Mouse (Mus musculus) erythroid progenitor cell, adult 5-6 weeks (primary cell): ENCODE results near the gene Klhdc9. TPM values are rescaled to one million over a fixed set of nuclear protein-coding genes. Genes with fewer than 3 reads are reported as not detected.
"Not testable (repeated sequence)": the region's sequence is repeated elsewhere in the genome, so short reads cannot be mapped to it uniquely, and the experiment has no call there.

Experiments used
- ATAC-seq: replicated peaks from 2 replicates; pipeline ENCODE4 v1.8.0; 2016; ENCODE audit warnings: moderate number of reproducible peaks, mild to moderate bottlenecking, moderate TSS enrichment, inconsistent platforms; ENCODE audit not compliant: poor library complexity, low FRiP score, severe bottlenecking
- total RNA-seq, 2 experiments: library from RNA; stranded (forward) in 1 of 2; stranded (reverse) in 1 of 2; fragments of 150-400 nt in 1 of 2; fragments of 186-747, 209-891 nt in 1 of 2; gene quantifications; 2 replicates each; pipeline versions ENCODE4 v1.2.3 to v1.2.4; 2015 to 2017; ENCODE audit warnings: low replicate concordance in 2 of 2

The Klhdc9 gene
- total RNA-seq, 2 experiments from 2014 or later = 3.3 TPM; not detected in 1

DNA sequence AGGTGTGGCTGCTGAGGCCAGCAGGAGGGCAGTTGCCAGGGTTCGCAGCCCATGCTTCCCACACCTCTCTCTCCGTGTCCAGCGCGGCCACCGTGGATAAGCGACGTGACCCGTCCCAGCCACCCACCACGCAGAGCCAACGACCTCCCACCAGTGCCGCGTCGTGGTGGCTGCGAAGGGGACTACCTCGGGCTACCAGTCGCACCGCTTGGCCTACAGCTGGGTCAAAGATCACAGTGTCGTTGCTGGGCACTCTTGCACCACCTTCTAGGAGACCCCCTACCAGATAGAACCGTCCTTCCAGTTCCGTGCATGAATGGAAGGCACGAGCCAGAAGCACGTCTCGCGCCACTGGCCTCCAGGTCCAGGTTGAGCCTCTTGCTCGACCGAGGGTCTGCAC, 345 bp downstream of the Klhdc9 start:
- ATAC-seq = peak; percentile 1; the same call in 1 of the 2 replicates

DNA sequence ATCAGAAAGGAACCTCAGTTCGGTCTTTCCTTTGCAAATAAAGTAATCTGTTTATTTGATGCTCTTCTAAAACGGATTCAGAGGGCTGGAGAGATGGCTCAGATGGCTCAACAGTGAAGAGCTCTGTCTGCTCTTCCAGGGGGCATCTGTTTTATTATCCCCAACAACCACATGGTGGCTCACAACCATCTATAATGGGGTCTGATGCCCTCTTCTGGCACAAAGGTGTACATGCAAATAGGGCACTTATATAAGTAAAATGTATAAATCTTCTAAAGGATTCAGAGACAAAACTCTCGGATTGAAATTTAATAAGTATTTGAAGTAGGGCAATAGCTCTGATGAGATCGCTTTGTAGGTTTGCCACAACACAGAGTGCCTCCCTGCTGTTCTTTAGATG, 2.2 kb downstream of the Klhdc9 start:
- 0 out of 2 replicates have a peak, but pooled peaks have one; percentile 31 for ATAC-seq

DNA sequence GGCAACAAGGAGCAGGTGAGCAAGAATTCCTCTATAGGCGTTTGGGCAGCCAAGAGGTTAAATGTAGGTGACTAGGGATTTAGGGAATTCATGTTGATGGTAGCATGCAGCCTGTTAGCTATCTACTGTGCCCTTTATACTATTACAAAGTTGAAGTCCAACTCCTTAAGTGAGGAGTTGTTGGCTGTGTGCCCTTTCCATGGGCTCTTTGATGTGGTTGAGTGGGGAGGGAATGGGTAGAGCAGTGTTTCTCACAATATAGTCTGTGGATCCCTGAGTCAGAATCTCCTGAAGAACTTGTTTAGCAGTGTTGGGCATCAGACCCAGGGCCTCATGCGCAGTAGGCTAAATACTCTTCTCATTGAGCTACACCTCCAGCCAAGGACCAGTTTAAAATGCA, 3.8 kb downstream of the Klhdc9 start:
- ATAC-seq = no peak

DNA sequence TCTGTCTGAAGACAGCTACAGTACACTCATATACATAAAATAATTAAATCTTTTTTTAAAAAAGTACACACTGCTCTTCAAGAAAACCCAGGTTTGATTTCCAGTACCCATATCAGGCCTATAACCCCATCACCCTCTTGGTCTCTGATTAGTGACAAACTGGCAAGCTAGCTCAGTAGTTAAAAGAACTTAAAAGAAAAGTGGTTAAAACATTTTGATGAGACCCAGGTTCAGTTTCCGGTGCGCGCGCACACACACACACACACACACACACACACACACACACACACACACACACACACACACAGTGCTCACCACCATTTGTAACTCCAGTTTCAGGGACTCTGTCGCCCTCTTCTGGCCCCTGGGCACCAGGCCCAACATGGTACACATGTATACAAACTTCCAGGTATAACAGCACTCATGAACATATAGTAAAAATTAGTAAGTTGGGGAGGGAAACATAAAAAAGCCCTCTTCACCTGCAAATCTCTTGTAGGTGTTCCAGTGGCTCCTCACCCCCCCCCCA, 4.7 kb downstream of the Klhdc9 start:
- ATAC-seq = no peak

DNA sequence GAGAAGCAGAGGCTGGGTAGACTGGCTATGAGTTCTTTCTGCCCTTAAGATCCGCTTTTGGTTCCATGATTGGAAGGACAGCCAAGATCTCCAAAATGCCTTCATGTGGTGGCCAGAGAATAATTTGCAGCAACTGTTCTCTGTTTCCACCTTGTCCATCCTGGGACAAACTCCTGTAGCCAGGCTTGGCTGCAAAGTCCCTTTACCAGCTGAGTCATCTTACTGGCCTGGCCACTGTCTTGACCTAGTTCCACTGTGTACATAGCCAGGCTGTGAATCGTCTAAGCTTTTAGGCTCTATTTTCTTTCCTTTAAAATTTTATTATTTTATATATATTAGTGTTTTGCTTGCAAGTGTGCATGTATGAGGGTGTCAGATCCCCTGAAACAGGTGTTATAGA, 11.4 kb downstream of the Klhdc9 start:
- ATAC-seq = no peak

DNA sequence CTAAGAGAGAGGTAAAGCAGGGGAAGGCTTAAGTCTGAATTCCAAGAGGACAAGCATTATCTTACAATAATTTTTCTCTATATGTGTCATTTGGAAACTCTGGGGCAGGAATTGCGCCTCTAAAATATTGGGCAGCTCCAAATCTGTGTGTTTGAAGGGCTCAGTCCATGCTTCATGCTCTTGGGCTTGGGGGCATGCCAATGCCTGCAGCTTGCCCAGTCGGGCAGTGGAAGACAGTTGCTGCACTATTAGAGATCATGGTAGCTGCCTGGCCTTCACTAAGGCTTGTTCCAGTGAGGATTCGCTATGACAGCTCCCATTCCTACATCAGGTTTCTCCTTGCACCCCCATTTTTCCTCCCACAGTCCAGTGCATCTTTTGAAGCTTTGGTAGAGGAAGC, 11.9 kb downstream of the Klhdc9 start:
- ATAC-seq = no peak

DNA sequence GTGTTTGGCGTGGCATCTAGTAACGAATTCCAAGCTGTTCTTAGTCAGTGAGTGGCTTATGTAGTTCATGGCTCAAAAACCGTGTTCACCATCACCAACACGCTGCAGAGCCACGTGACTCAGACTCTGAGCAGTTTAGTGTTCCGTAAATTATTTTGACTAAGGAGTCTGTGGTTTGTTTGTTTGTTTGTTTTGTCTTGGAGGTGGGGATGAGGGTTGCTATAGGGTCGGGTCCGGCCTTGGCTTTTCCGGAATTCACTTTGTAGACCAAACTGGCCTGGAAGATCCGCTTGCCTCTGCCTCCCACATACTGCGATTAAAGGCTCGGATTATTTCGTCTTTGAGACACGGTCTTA, 14.5 kb downstream of the Klhdc9 start:
- ATAC-seq = peak; percentile 28; the same call in 1 of the 2 replicates

DNA sequence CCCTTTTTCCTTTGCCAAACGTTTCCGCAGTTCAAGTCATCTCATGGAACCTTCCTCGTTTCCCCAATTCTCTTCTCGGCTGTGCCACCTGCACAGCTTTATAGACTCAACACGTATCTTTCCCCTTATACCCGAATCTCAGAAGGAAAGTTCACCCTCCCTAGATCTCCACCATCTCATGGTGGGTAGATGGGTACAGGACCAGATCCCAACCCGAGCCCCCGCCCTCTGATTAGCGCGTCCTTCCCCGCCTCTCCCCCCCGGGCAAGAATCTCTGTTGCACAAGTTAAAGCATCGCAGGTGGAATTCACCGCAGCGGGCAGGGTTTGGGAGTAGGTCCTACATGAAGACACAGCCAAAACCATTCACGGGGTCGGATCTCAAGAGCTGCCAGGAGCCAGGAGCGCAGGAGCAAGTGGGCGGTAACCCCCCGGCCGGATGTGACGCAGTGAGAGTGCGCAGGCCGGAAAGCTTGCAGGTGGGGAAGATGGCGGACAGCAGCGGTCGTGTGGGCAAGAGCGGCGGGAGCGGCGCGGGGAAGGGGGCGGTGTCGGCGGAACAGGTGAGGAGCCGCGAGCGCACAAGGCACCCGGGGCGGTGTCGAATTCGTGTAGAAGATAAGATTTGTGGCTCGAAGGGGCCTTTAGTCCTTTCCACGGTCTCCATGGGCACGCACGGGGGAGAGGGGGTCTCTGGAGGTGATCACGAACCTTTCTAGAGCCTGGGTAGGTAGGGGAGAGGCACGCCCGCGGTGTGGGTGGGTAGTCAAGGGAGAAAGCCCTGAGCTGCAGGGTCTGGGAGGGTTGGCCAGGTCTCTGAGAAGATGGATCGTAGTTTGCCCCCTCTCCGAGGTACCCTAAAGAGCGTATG, 15.1 kb downstream of the Klhdc9 start, which contains the start of the genes Nit1 and Pfdn2:
Gene Nit1, minus strand, starts transcription at position 422 of the 870 bp plus-strand sequence.
Gene Pfdn2, plus strand, starts transcription at position 446 of the 870 bp plus-strand sequence.
- ATAC-seq = peak; percentile 99

DNA sequence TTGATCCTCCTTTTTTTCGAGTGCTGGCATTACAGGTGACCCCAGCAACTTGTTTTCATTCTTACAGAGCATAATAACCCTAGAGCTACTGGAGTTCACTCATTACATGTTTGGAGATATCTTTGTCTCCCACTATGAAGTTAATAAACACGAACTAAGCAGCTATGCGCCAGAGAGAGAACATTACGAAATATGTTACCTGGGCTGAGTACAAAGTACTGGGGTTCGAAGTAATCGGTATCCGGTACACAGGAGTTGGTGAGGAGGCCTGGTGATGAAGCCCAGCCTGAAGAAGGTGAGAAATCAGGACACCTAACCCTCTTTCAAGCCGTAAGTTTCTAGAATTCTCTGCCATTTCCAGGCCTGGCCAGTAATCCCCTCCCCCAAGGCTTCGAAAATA, 15.9 kb downstream of the Klhdc9 start:
- no peak for ATAC-seq

DNA sequence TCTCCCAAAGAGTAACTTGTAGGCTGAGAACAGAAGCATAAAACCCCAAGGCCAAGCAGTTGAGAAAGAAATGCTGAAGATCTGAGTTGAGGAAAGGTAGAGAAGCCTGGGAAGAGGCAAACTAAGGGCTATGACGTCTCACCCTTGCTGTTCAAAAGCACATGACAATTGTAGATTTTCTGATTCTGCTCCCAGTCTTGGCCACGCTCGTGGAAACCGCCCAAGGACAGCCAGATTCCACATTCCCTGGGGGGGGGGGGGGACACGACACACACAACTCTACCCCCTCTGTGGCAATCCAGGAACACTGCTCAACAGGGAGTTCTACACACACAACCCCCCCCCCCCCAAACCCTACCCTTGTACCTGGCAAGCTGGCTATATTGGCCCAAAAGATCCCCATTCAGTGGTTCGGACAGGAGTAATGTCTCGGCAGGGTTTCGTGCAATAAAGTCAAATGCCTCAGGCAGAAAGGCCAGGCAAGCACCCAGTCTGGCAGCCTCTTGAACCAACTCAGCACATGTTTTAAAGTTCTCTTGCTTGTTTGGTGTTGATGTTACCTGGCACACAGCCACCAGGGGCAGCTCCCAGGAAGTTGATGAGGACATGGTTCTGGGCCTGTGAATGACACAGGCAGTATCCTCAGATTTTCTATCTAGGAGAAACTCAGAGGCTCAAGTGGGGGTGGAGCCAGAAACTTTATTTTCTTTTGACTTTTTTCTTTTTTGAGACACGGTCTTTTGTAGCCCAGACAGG, 16.5 kb downstream of the Klhdc9 start:
- ATAC-seq = no peak

DNA sequence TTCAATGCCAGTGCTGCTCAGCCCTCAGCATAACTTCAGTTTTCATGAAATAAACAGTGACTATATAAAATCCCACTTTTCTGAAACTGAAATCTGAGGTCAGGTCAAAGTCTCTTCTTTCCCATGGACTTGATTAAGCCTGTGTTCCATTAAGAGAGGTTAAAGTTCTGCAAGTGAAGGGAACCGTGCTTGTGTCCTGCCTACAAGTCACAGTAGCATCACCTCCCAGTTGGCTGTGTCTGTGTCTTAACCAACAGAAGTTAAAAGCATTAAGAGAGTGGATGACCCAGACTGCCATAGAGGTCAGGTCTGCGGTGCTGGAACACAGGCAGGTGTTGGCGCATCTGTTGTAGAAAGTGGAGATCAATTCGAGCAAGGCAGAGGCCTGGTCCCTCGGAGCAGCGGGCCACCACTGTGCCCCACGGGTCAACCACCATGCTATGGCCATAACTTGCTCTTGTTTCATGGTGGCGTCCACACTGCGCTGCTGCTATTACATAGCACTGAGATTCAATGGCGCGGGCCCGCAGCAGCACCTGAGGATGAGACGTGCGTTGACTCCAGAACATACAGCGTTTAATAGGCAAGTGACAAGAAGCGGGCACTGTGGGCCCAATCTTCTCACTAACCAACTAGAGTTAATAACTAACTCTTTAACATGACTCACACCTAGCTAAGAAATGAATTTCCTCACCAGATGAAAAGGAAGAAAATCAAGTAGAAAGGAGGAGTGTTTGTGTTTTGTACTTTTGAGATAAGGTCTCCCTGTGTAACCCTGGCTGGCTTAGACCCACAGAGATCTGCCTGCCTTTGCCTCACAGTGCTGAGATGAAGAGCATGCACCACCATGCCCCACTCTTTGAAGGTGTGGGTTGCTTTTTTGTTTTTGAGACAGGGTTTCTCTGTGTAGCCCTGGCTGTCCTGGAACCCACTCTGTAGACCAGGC, 18.1 kb downstream of the Klhdc9 start:
- no peak for ATAC-seq

DNA sequence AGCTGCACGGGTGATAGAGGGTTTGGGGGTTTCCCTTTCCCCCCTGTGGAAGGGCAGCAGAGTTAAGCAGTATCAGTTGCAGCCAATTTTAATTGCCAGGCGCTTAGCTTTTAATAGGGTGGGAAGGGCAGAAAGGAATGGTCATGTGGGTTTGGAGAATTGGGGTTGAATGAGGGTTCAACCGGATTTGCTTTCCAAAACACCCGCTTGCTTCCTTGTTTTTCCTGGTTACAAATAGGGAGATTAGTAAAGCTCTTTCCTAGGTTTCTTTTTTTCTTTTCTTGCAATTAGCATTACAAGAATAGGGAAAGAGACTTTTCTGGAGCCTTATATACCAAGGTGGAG, 30.4 kb downstream of the Klhdc9 start:
- no peak for ATAC-seq

DNA sequence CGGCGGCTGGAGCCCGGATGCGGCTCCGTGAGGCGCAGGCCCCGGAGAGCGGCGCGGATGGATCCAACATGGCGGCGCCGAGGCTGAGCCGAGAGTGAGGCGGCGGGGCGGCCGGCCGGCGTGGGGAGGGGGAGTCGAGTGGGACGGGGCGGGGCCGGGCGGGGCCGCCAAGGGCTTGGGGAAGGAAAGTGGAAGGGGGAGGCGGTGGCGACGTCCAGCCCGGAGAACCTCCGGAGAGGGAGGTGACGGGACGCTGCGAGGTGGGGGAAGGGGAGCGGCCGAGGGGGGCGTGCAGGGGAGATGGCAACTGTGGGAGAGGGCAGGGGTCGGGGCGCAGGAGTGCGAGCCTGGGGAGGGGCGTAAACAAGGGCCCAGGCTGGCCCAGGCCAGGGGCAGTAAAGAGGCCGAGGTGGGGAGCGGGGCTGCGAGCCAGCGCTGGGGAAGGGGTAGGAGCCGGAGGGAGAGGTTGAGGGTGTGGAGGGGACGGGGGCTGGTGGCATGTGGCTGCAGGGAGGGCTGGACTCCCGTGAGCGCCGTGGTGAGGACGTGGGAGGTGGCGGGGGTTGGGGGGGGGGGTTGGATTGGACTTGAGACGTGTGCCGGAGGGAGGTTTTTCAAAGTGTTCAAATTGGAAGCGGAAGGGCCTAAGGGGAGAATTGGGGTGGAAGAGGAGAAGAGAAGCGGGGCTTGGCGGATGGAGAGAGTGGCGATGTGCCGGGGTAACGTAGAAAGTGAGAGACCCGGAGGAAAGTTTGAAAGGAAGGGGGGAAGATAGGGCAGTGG, 31.0 kb downstream of the Klhdc9 start:
- ATAC-seq = peak; percentile 59

DNA sequence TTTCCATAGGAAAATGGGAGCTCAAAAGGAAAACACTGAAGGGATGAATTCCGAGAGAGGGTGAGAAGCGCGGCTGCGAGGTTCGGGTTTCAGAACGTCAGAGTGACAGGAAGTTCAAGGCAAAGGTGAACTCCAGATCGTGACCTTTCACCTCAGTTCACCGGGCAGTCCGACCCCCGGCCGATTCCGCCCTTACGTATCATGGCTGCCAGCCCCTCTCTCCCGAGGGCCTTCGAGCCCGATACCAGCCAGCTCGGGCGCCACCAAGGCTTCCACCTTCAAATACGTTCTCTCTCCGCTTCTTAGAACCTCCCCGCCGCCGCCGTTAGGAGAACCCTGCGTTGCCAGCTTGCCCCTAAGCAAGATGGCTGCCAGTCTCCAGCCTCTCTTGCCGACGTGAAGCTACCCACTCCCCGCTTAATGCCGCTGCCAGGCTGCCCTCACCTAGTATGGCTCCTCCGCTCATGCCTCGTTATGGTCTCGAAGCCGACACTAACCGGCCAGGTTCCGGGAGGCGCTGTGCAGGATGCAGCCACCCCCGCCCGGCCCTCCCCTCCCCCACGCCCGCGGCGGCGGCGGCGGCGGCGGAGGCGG, 31.7 kb downstream of the Klhdc9 start, which contains the start of gene Dedd:
Gene Dedd, plus strand, starts transcription at position 307 of the 594 bp plus-strand sequence.
- peak; percentile 88 for ATAC-seq

DNA sequence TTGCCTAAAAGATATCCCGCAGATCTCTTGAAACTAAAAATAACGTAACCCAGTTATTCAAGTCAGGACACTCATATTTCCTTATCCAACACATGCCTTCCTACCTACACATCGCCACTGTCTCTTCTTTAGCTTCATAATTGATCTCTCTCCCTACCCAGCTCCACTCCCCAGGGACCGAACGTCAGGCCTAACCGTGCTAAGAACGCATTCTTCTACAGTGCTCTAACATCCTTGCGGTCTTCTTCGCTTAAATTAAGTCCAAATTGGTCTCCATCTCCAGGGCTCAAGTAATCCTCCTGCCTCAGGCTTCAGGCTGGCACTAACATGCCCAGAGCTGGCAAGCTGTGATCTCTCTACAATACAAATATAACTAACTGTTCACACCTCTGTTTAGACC, 32.4 kb downstream of the Klhdc9 start:
- peak; percentile 4 for ATAC-seq

DNA sequence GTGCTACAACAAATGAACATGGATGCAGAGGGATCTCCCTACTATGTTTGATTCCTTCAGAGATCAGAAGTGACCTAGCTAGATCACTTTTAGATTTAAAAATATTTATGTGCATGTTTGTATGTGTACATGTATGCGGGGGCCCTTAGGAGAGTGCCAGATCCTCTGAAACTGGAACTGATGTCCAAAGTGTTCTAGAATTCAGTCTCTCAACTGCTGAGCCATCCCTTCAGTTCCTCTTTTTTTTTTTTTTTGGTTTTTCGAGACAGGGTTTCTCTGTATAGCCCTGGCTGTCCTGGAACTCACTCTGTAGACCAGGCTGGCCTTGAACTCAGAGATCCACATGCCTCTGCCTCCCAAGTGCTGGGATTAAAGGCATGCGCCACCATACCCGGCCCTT, 34.0 kb downstream of the Klhdc9 start:
- ATAC-seq = not testable (repeated sequence)

DNA sequence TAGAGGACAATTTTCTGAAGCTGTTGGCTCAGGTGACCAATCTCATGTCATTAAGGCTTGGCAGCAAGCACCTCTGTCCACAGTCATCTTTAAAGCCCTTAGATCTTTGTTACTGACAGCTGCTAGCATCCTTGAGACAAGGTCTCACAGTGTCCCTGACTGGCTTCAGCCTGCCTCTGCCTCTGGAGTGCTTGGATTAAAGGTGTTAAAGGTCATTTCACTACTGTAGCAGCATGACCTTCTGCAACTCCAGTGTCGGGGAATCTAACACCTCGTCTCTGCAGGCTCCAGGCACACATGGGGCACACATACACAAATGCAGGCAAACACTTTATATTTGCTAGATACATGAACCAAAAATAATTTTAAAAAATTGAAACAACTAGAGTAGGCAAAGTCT, 35.0 kb downstream of the Klhdc9 start:
- ATAC-seq = no peak

DNA sequence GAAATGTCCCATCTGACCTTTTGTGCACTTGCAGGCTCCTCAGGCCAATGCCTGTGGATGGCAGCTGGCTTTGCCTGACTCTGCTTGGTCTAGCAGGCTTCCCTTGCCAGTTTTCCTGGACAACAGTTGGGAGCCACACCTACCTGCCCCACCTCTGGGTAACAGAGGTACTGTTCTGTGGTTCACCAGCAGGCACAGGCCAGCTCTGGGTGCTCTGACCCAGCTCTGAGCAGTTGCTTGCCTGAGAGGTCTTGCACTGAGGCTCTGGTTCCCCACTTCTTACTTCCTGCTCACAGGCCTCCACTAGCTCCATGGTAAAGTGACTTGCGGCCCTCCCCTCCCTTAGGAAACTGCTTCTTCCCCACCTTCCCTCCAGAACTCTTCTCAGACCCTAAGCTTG, 38.6 kb downstream of the Klhdc9 start:
- peak; percentile 47; the same call in 1 of the 2 replicates for ATAC-seq
